Mouse (Mus musculus): ENCODE data around the gene Zfp747. TPM values are rescaled to one million over a fixed set of nuclear protein-coding genes. Genes with fewer than 3 reads are reported as not detected.
"Not testable (repeated sequence)": the region's sequence is repeated elsewhere in the genome, so short reads cannot be mapped to it uniquely, and the experiment has no call there.

The Zfp747 gene
- polyA plus RNA-seq, 1 experiment from 2014 or later = 1.5 TPM

- TF ChIP-seq EP300 (IDR thresholded peaks at IDR 0.05; ENCODE audit: low read depth) (no peak), CTCF (IDR thresholded peaks at IDR 0.05; ENCODE audit: low read depth) (no peak)
- Histone ChIP-seq H3K9ac (replicated peaks) (no peak overlapping the region), H3K27me3 (ENCODE audit: insufficient read depth, low read length) (no peaks in the 10 kb centered on the region), H3K36me3 (replicated peaks; ENCODE audit: insufficient read depth, low read length) (no peaks in the 10 kb centered on the region), H3K4me3 (ENCODE audit: low read depth, low read length) (no peak overlapping the region), H3K4me1 (ENCODE audit: insufficient read depth) (peaks cover 19% of the 10 kb centered on the region), H3K9me3 (ENCODE audit: low read length) (no peaks in the 10 kb centered on the region), H3K4me2 (ENCODE audit: low read depth, low read length) (no peak overlapping the region), H3K27ac (ENCODE audit: low read depth) (no peak overlapping the region)
- ATAC-seq = no peak
- DNase-seq = no peak
- WGBS (ENCODE audit: insufficient replicate concordance) = 38% methylated on average over 6 of the region's 6 CpGs
Observed at GRCm38 (mm10) chr7:127378310-127378921, 2.6 kb upstream of the Zfp747 start.

DNA sequence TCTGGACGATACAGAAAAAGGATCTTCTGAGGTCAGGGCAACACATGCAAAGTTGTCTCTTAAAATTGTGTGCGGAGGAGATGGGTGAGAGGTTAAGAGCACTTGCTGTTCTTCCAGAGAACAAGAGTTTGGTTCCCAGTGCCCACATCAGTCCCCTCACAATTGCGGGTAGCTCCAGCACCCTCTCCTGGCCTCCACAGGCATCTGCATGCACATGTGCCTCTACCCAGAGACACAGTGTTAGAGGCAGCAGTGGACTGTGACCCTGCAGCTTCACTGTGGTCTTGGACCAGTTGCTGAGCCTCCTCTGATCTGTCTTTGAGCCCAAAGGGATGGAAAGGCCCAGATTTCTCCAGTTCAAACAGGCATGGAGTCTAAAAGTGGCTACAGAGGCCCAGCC is 4.0 kb downstream of the Zfp747 start:
- not testable (repeated sequence) for DNase-seq; H3K4me2 ChIP-seq (ENCODE audit: low read depth, low read length); ATAC-seq; H3K4me1 ChIP-seq (ENCODE audit: insufficient read depth); H3K9me3 ChIP-seq (ENCODE audit: low read length); H3K27ac ChIP-seq (ENCODE audit: low read depth); H3K9ac ChIP-seq (replicated peaks); H3K4me3 ChIP-seq (ENCODE audit: low read depth, low read length); H3K27me3 ChIP-seq (ENCODE audit: insufficient read depth, low read length); H3K36me3 ChIP-seq (replicated peaks; ENCODE audit: insufficient read depth, low read length)
- WGBS (ENCODE audit: insufficient replicate concordance) = 83% methylated on average over 3 of the region's 3 CpGs
- TF ChIP-seq CTCF (IDR thresholded peaks at IDR 0.05; ENCODE audit: low read depth) = peak; percentile 42

DNA sequence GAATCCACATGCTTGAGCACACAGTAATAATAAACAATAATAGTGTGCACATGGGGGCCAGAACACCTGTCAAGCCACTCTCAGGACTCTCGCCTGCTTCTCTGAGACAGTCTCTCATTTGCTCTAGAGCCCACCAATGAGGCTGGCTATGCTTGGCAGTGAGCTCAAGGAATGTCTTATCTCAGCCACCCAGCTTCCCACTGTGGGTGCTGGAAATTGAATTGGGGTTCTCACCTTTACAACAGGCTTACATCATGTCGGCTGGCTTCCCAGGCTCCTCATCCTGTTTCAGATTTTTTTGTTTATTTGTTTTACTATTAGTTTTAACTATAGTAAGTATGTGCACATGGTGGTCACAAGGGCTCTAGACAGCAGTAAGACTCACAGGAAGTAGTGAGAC is 4.6 kb downstream of the Zfp747 start:
- TF ChIP-seq CTCF (IDR thresholded peaks at IDR 0.05; ENCODE audit: low read depth) (no peak), EP300 (IDR thresholded peaks at IDR 0.05; ENCODE audit: low read depth) (no peak)
- Histone ChIP-seq H3K9me3 (ENCODE audit: low read length) (no peaks in the 10 kb centered on the region), H3K27ac (ENCODE audit: low read depth) (no peak overlapping the region), H3K4me3 (ENCODE audit: low read depth, low read length) (no peak overlapping the region), H3K27me3 (ENCODE audit: insufficient read depth, low read length) (no peaks in the 10 kb centered on the region), H3K36me3 (replicated peaks; ENCODE audit: insufficient read depth, low read length) (no peaks in the 10 kb centered on the region), H3K9ac (replicated peaks) (no peak overlapping the region), H3K4me2 (ENCODE audit: low read depth, low read length) (no peak overlapping the region), H3K4me1 (ENCODE audit: insufficient read depth) (peaks cover 6% of the 10 kb centered on the region)
- 55% methylated on average over 2 of the region's 2 CpGs for WGBS (ENCODE audit: insufficient replicate concordance)
- ATAC-seq = no peak
- no peak for DNase-seq

GRCm38 (mm10) chr7:127366249-127366648 is 9.6 kb downstream of the Zfp747 start:
- no peak for DNase-seq
- no peak overlapping the region for H3K4me2 ChIP-seq (ENCODE audit: low read depth, low read length)
- TF ChIP-seq CTCF (IDR thresholded peaks at IDR 0.05; ENCODE audit: low read depth) (no peak), EP300 (IDR thresholded peaks at IDR 0.05; ENCODE audit: low read depth) (no peak)
- H3K36me3 ChIP-seq (replicated peaks; ENCODE audit: insufficient read depth, low read length) = no peaks in the 10 kb centered on the region
- H3K4me1 ChIP-seq (ENCODE audit: insufficient read depth) = 0 out of 2 replicates have a peak, but pooled peaks cover 3% of the 10 kb centered on the region
- H3K9ac ChIP-seq (replicated peaks) = no peak overlapping the region
- WGBS (ENCODE audit: insufficient replicate concordance) = 80% methylated on average over 3 of the region's 3 CpGs
- no peaks in the 10 kb centered on the region for H3K27me3 ChIP-seq (ENCODE audit: insufficient read depth, low read length)
- no peak overlapping the region for H3K27ac ChIP-seq (ENCODE audit: low read depth)
- ATAC-seq = no peak
- H3K4me3 ChIP-seq (ENCODE audit: low read depth, low read length) = no peak overlapping the region
- H3K9me3 ChIP-seq (ENCODE audit: low read length) = no peaks in the 10 kb centered on the region

- no peaks in the 10 kb centered on the region for H3K36me3 ChIP-seq (replicated peaks; ENCODE audit: insufficient read depth, low read length)
- H3K9ac ChIP-seq (replicated peaks) = no peak overlapping the region
- H3K27me3 ChIP-seq (ENCODE audit: insufficient read depth, low read length) = no peaks in the 10 kb centered on the region
- 0 out of 2 replicates have a peak, but pooled peaks cover 3% of the 10 kb centered on the region for H3K4me1 ChIP-seq (ENCODE audit: insufficient read depth)
- peak overlapping the region; percentile 54; the same call in 1 of the 2 replicates for H3K4me2 ChIP-seq (ENCODE audit: low read depth, low read length)
- no peaks in the 10 kb centered on the region for H3K9me3 ChIP-seq (ENCODE audit: low read length)
- TF ChIP-seq EP300 (IDR thresholded peaks at IDR 0.05; ENCODE audit: low read depth) (no peak), CTCF (IDR thresholded peaks at IDR 0.05; ENCODE audit: low read depth) (no peak)
- H3K27ac ChIP-seq (ENCODE audit: low read depth) = no peak overlapping the region
- ATAC-seq (no peak), DNase-seq (no peak)
- no peak overlapping the region for H3K4me3 ChIP-seq (ENCODE audit: low read depth, low read length)
- 72% methylated on average over 4 of the region's 4 CpGs for WGBS (ENCODE audit: insufficient replicate concordance)
Observed at GRCm38 (mm10) chr7:127364166-127364565, 11.7 kb downstream of the Zfp747 start.

DNA sequence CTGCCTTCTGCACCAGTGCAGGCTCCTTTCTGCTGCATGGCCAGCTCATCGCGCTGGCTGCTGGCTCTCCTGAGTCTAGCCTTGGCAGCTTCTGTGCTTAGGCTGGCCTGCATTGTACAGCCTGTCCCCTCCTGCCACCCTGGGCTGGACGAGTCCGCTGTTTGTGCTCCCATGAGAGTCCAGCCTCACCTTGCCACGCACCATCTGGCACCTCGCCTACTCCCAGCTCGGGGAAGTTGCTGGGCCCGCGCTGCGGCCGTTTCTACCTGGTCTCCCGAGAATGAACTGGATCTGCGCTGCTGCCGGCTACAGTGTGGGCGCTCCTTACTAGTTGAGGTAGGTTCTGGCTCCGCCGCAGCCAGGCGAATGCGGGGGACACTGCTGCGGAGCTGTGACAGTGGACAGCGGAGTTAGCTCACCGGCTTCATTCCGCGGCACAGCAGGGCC is 12.4 kb downstream of the Zfp747 start:
- H3K4me2 ChIP-seq (ENCODE audit: low read depth, low read length) = peak overlapping the region; percentile 54
- no peaks in the 10 kb centered on the region for H3K9me3 ChIP-seq (ENCODE audit: low read length)
- ATAC-seq (no peak), DNase-seq (peak; percentile 51)
- 0 out of 2 replicates have a peak, but pooled peaks cover 3% of the 10 kb centered on the region for H3K4me1 ChIP-seq (ENCODE audit: insufficient read depth)
- H3K27ac ChIP-seq (ENCODE audit: low read depth) = no peak overlapping the region
- peak overlapping the region; percentile 19 for H3K4me3 ChIP-seq (ENCODE audit: low read depth, low read length)
- TF ChIP-seq EP300 (IDR thresholded peaks at IDR 0.05; ENCODE audit: low read depth) (no peak), CTCF (IDR thresholded peaks at IDR 0.05; ENCODE audit: low read depth) (no peak)
- 9% methylated on average over 24 of the region's 24 CpGs for whole genome bisulfite sequencing (ENCODE audit: insufficient replicate concordance)
- H3K36me3 ChIP-seq (replicated peaks; ENCODE audit: insufficient read depth, low read length) = no peaks in the 10 kb centered on the region
- H3K9ac ChIP-seq (replicated peaks) = peak overlapping the region; percentile 35; the same call in 1 of the 2 replicates
- no peaks in the 10 kb centered on the region for H3K27me3 ChIP-seq (ENCODE audit: insufficient read depth, low read length)

All from liver, postnatal 0 days (tissue).